Mouse (Mus musculus): Measurements from ENCODE around the gene Otud4.

DNA sequence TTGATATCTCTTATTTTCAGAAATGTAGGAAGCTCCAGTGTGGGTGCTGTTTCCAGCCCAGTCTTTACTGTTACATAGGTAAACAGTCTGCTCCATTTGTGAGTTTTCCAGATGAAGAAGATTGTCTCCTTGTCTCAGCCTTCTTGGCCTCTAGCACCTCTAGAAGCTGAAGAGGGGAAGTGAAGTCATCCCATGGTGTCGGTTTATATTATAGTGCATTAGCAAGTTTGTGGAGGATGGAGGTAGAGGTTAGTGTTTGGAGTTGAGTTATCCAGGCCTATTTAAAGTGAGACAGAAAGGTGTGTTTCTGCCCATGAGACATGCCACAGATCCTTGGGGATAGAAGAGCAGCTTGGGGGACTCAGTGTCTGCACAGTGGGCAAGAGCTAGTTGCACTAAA lies 1.7 kb downstream of the Otud4 start:
- TF ChIP-seq CTCF (IDR thresholded peaks at IDR 0.05; ENCODE audit: low read depth) (no peak), EP300 (IDR thresholded peaks at IDR 0.05; ENCODE audit: low read depth) (no peak)

Measured in heart, postnatal 0 days (tissue).